ENCODE assay signal across 10 mouse cellular contexts in the genomic region with DNA sequence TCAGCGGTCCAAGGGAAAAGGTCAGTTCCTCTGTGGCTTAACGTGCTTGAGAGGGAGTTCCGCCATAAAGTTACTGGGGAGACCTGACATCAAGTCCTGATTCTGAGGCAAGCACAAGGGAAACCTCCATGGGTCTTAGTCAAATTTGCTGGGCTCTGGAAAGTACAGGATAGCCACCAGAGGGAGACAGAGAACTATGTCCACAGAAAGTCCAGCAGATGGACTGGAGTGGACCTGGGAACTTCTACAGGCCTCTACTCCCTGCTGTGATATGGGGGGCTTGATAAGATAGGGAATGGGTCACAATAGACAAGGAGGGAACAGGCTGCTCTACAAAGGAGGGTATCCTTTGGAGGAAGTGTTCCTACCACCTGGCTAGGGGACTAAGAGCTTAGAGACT. TPM values are rescaled to one million over a fixed set of nuclear protein-coding genes. Genes with fewer than 3 reads are reported as not detected.
A peak's percentile ranks its signal among the peaks of the same experiment; 100 is the strongest.
DNase-seq lines count a peak whose midpoint lies in the region; ATAC-seq and TF ChIP-seq lines count a peak whose summit lies in the region.
"Had no signal": no experiment of that assay in that cellular context is flagged by ENCODE, and none has a peak within 500 bp of the region (broad histone marks: within the 10 kb centered on the region; RNA-seq: fewer than 3 reads in every experiment).

No protein-coding gene starts in this region.

- H3K4me2 ChIP-seq in liver, embryonic 12.5 days: no peak overlapping the region
- no peak overlapping the region for H3K4me2 ChIP-seq in forebrain, embryonic 13.5 days
- H3K4me2 ChIP-seq: neural tube, embryonic 13.5 days had no signal

- H3K9me3 ChIP-seq in liver, embryonic 12.5 days (replicated peaks): no peaks in the 10 kb centered on the region
- H3K9me3 ChIP-seq in forebrain, embryonic 13.5 days (replicated peaks): no peaks in the 10 kb centered on the region
- H3K9me3 ChIP-seq: neural tube, embryonic 13.5 days had no signal

- peak; percentile 39 for TF ChIP-seq CTCF in liver, adult 2 months (IDR thresholded peaks at IDR 0.05; ENCODE audit: low read depth, low read length)

- no peak for TF ChIP-seq POLR2A in liver, adult 2 months (IDR thresholded peaks at IDR 0.05; ENCODE audit: extremely low read depth, insufficient read depth, low read length)

- 60% methylated on average over 3 of the region's 3 CpGs for WGBS in liver, adult 2 months
- 21% methylated on average over 3 of the region's 3 CpGs for WGBS in liver, embryonic 12.5 days (ENCODE audit: insufficient replicate concordance)
- 47% methylated on average over 3 of the region's 3 CpGs for WGBS in forebrain, embryonic 13.5 days

- H3K27ac ChIP-seq in liver, adult 2 months (replicated peaks; ENCODE audit: insufficient read depth, low read depth, low read length): no peak overlapping the region
- H3K27ac ChIP-seq in liver, embryonic 12.5 days: no peak overlapping the region
- H3K27ac ChIP-seq in forebrain, embryonic 13.5 days: no peak overlapping the region
- H3K27ac ChIP-seq: neural tube, embryonic 13.5 days had no signal

- peak; percentile 35 to 41 for DNase-seq in cerebellum, postnatal 14 days
- no peak for DNase-seq in cerebellum, postnatal 36 days
- peak; percentile 25 for DNase-seq in liver, adult 2 months (ENCODE audit: extremely low read depth, low read depth, low spot score)
- DNase-seq in embryo, embryonic 11 days: peak; percentile 14
- DNase-seq in retina, embryonic 14.5 days (ENCODE audit: low spot score): peak; percentile 40
- no peak for DNase-seq in heart, adult 8-10 months (ENCODE audit: low spot score)
- DNase-seq: gastrocnemius, postnatal 36 days had no signal

- no peak for ATAC-seq in liver, embryonic 12.5 days
- no peak for ATAC-seq in forebrain, embryonic 13.5 days

- no peak overlapping the region for H3K4me3 ChIP-seq in liver, adult 2 months (ENCODE audit: insufficient read depth, low read depth, low read length)
- no peak overlapping the region for H3K4me3 ChIP-seq in liver, embryonic 12.5 days
- no peak overlapping the region for H3K4me3 ChIP-seq in forebrain, embryonic 13.5 days
- H3K4me3 ChIP-seq: neural tube, embryonic 13.5 days had no signal

- H3K79me2 ChIP-seq in liver, adult 2 months (ENCODE audit: control insufficient read depth, insufficient read depth, low read length): no peaks in the 10 kb centered on the region

- no peak overlapping the region for H3K9ac ChIP-seq in liver, adult 2 months (ENCODE audit: low read depth, low read length)
- H3K9ac ChIP-seq in liver, embryonic 12.5 days: no peak overlapping the region
- H3K9ac ChIP-seq in forebrain, embryonic 13.5 days: no peak overlapping the region
- H3K9ac ChIP-seq: neural tube, embryonic 13.5 days had no signal

- no peaks in the 10 kb centered on the region for H3K4me1 ChIP-seq in liver, adult 2 months (ENCODE audit: control insufficient read depth, insufficient read depth, low read length)
- H3K4me1 ChIP-seq in liver, embryonic 12.5 days: no peaks in the 10 kb centered on the region
- no peaks in the 10 kb centered on the region for H3K4me1 ChIP-seq in forebrain, embryonic 13.5 days
- H3K4me1 ChIP-seq: neural tube, embryonic 13.5 days had no signal

- no peaks in the 10 kb centered on the region for H3K36me3 ChIP-seq in liver, adult 2 months (ENCODE audit: control insufficient read depth, insufficient read depth, low read length)
- H3K36me3 ChIP-seq in liver, embryonic 12.5 days: no peaks in the 10 kb centered on the region
- H3K36me3 ChIP-seq in forebrain, embryonic 13.5 days (ENCODE audit: poor library complexity, severe bottlenecking): no peaks in the 10 kb centered on the region
- H3K36me3 ChIP-seq: neural tube, embryonic 13.5 days had no signal

- no peaks in the 10 kb centered on the region for H3K27me3 ChIP-seq in liver, adult 2 months (ENCODE audit: control insufficient read depth, insufficient read depth, low read length)
- peaks cover 13% of the 10 kb centered on the region; the same call in 1 of the 2 replicates for H3K27me3 ChIP-seq in liver, embryonic 12.5 days (replicated peaks)
- H3K27me3 ChIP-seq in forebrain, embryonic 13.5 days: no peaks in the 10 kb centered on the region
- H3K27me3 ChIP-seq: neural tube, embryonic 13.5 days had no signal

RNA-seq across cellular contexts. Expression of a gene that starts 40.5 kb away (rescaled TPM):
- 0.07 TPM in 1 of 2 replicates, not detected in the other for total RNA-seq in liver, adult 2 months (2014; rRNA removed)
- not detected in 2 replicates for polyA plus RNA-seq in liver, adult 2 months (2012; rRNA removed)
- not detected in 2 replicates for polyA plus RNA-seq in liver, embryonic 12.5 days (2016; fragmentation: Nextera tagmentation; extraction: Ambion mirVana)
- polyA plus RNA-seq in forebrain, embryonic 13.5 days (2015; fragmentation: Nextera tagmentation; extraction: Ambion mirVana): 1.5 and 2.4 TPM in 2 replicates
- total RNA-seq in heart, adult 8-10 months (2022): under 1 TPM; 0.16 to 0.53 (median 0.21) TPM

RNA-seq across cellular contexts. Expression of a gene that starts 59.9 kb away (rescaled TPM):
- 27.1 and 47.0 TPM in 2 replicates for total RNA-seq in liver, adult 2 months (2014; rRNA removed)
- polyA plus RNA-seq in liver, adult 2 months (2012; rRNA removed): 71.9 and 78.9 TPM in 2 replicates
- polyA plus RNA-seq in liver, embryonic 12.5 days (2016; fragmentation: Nextera tagmentation; extraction: Ambion mirVana): 13.0 and 14.8 TPM in 2 replicates
- polyA plus RNA-seq in forebrain, embryonic 13.5 days (2015; fragmentation: Nextera tagmentation; extraction: Ambion mirVana): 10.2 and 11.7 TPM in 2 replicates
- total RNA-seq in heart, adult 8-10 months (2022): 100 to 1,000 TPM; 152 to 198 (median 182) TPM

Comparison
In these comparisons a context has a peak if more than half of its experiments do, and no peak if none do; other contexts are left out.
1. DNase-seq: peak in cerebellum, postnatal 14 days (2 of 2), liver, adult 2 months (single experiment), embryo, embryonic 11 days (single experiment) and retina, embryonic 14.5 days (single experiment); none in cerebellum, postnatal 36 days (0 of 2) and heart, adult 8-10 months (single experiment).